In genomic region chr2:165927705-165928104, GRCm38 (mm10) we compare ENCODE assay signal across 15 mouse cellular contexts.
"Had no signal": no experiment of that assay in that cellular context is flagged by ENCODE, and none has a peak within 500 bp of the region (broad histone marks: within the 10 kb centered on the region; RNA-seq: fewer than 3 reads in every experiment).

No protein-coding gene starts in this region.

- H3K27me3 ChIP-seq: neural tube, embryonic 15.5 days; stomach, embryonic 15.5 days had no signal

- H3K4me2 ChIP-seq: neural tube, embryonic 15.5 days; stomach, embryonic 15.5 days had no signal

- H3K27ac ChIP-seq: neural tube, embryonic 15.5 days; stomach, embryonic 15.5 days; stomach, postnatal 0 days had no signal

- H3K4me1 ChIP-seq: neural tube, embryonic 15.5 days; stomach, embryonic 15.5 days had no signal

- H3K36me3 ChIP-seq: neural tube, embryonic 15.5 days; stomach, embryonic 15.5 days had no signal

- DNase-seq: retina, postnatal 1 day; right cerebral cortex, adult 18-20 months; right cerebral cortex, postnatal 14 days; right cerebral cortex, postnatal 25 days; right cerebral cortex, postnatal 4 days; spleen, adult 18-20 months; thymus, adult 18-20 months; thymus, adult 2 months; thymus, postnatal 14 days; thymus, postnatal 25 days; thymus, postnatal 36 days; thymus, postnatal 4 days had no signal

- H3K9me3 ChIP-seq: neural tube, embryonic 15.5 days; stomach, embryonic 15.5 days had no signal

- H3K9ac ChIP-seq: neural tube, embryonic 15.5 days; stomach, embryonic 15.5 days had no signal

- H3K4me3 ChIP-seq: neural tube, embryonic 15.5 days; stomach, embryonic 15.5 days had no signal
